Mouse (Mus musculus): ENCODE measurements around the gene Med17.

Gene Med17

GRCm38 (mm10) chr9:15211876-15212275 is 67.9 kb downstream of the Med17 start:
- TF ChIP-seq GATA4 (IDR thresholded peaks at IDR 0.05; ENCODE audit: insufficient replicate concordance, low read length) = no peak
